Mouse (Mus musculus) liver, postnatal 0 days (tissue): ENCODE data around the gene Gm10142.

Experiments used
- CTCF ChIP-seq: sonication (generic); IDR thresholded peaks from 2 replicates; pipeline ENCODE4 v1.5.1; 2016; ENCODE audit warnings: antibody characterized with exemption, low read depth
- EP300 ChIP-seq: IDR thresholded peaks from 2 replicates; pipeline ENCODE4 v1.6.1; 2016; ENCODE audit warnings: antibody characterized with exemption, low read depth, mild to moderate bottlenecking

- TF ChIP-seq CTCF: no peak
- no peak for TF ChIP-seq EP300
These were observed at the start of gene Gm10142 for GRCm38 (mm10) chr10:77715507-77715906.
